Mouse (Mus musculus): Measurements from ENCODE around the gene Gpr176. TPM values are rescaled to one million over a fixed set of nuclear protein-coding genes. Genes with fewer than 3 reads are reported as not detected.
"Not testable (repeated sequence)": the region's sequence is repeated elsewhere in the genome, so short reads cannot be mapped to it uniquely, and the experiment has no call there.

The Gpr176 gene
- polyA plus RNA-seq, 1 experiment from 2014 or later, result 0.35 TPM

GRCm38 (mm10) chr2:118295505-118295904, 77.7 kb downstream of the Gpr176 start:
- no peaks in the 10 kb centered on the region for H3K36me3 ChIP-seq (ENCODE audit: control insufficient read depth, insufficient read depth, low read length)
- no peaks in the 10 kb centered on the region for H3K9me3 ChIP-seq (ENCODE audit: control insufficient read depth, low read length)
- H3K9ac ChIP-seq (ENCODE audit: low read depth, low read length), result no peak overlapping the region
- no peak for ATAC-seq
- no peaks in the 10 kb centered on the region for H3K4me1 ChIP-seq (ENCODE audit: control insufficient read depth, insufficient read depth, low read length)
- 69% methylated on average over 7 of the region's 7 CpGs for WGBS
- H3K4me3 ChIP-seq (ENCODE audit: low read length), result no peak overlapping the region
- H3K4me2 ChIP-seq (ENCODE audit: low read depth, low read length), result no peak overlapping the region
- no peaks in the 10 kb centered on the region for H3K27me3 ChIP-seq (replicated peaks; ENCODE audit: control insufficient read depth, insufficient read depth, low read length)
- H3K27ac ChIP-seq (ENCODE audit: low read length), result no peak overlapping the region

- WGBS, result 87% methylated on average over 5 of the region's 5 CpGs
- Histone ChIP-seq H3K27me3 (replicated peaks; ENCODE audit: control insufficient read depth, insufficient read depth, low read length) (no peaks in the 10 kb centered on the region), H3K9ac (ENCODE audit: low read depth, low read length) (no peak overlapping the region), H3K36me3 (ENCODE audit: control insufficient read depth, insufficient read depth, low read length) (no peaks in the 10 kb centered on the region), H3K9me3 (ENCODE audit: control insufficient read depth, low read length) (no peaks in the 10 kb centered on the region), H3K4me2 (ENCODE audit: low read depth, low read length) (no peak overlapping the region), H3K27ac (ENCODE audit: low read length) (no peak overlapping the region), H3K4me3 (ENCODE audit: low read length) (no peak overlapping the region), H3K4me1 (ENCODE audit: control insufficient read depth, insufficient read depth, low read length) (no peaks in the 10 kb centered on the region)
- no peak for ATAC-seq
Measured at GRCm38 (mm10) chr2:118293583-118293982, 79.6 kb downstream of the Gpr176 start.

GRCm38 (mm10) chr2:118289066-118289460, 84.2 kb downstream of the Gpr176 start:
- H3K4me2 ChIP-seq (ENCODE audit: low read depth, low read length); H3K27ac ChIP-seq (ENCODE audit: low read length); H3K9ac ChIP-seq (ENCODE audit: low read depth, low read length); H3K9me3 ChIP-seq (ENCODE audit: control insufficient read depth, low read length); ATAC-seq; H3K4me1 ChIP-seq (ENCODE audit: control insufficient read depth, insufficient read depth, low read length); H3K27me3 ChIP-seq (replicated peaks; ENCODE audit: control insufficient read depth, insufficient read depth, low read length); H3K4me3 ChIP-seq (ENCODE audit: low read length); H3K36me3 ChIP-seq (ENCODE audit: control insufficient read depth, insufficient read depth, low read length): not testable (repeated sequence)
- 81% methylated on average over 7 of the region's 7 CpGs for WGBS

GRCm38 (mm10) chr2:118288326-118289065, 84.7 kb downstream of the Gpr176 start:
- no peak for ATAC-seq
- WGBS, result 88% methylated on average over 9 of the region's 9 CpGs
- Histone ChIP-seq H3K27me3 (replicated peaks; ENCODE audit: control insufficient read depth, insufficient read depth, low read length) (no peaks in the 10 kb centered on the region), H3K4me3 (ENCODE audit: low read length) (no peak overlapping the region), H3K36me3 (ENCODE audit: control insufficient read depth, insufficient read depth, low read length) (no peaks in the 10 kb centered on the region), H3K27ac (ENCODE audit: low read length) (no peak overlapping the region), H3K9me3 (ENCODE audit: control insufficient read depth, low read length) (no peaks in the 10 kb centered on the region), H3K4me2 (ENCODE audit: low read depth, low read length) (no peak overlapping the region), H3K4me1 (ENCODE audit: control insufficient read depth, insufficient read depth, low read length) (no peaks in the 10 kb centered on the region), H3K9ac (ENCODE audit: low read depth, low read length) (no peak overlapping the region)

- WGBS, result 79% methylated on average over 4 of the region's 4 CpGs
- no peak for ATAC-seq
Measured at GRCm38 (mm10) chr2:118287678-118288077, 85.5 kb downstream of the Gpr176 start.

GRCm38 (mm10) chr2:118282467-118282866, 90.8 kb downstream of the Gpr176 start:
- Histone ChIP-seq H3K36me3 (ENCODE audit: control insufficient read depth, insufficient read depth, low read length) (no peaks in the 10 kb centered on the region), H3K9me3 (ENCODE audit: control insufficient read depth, low read length) (no peaks in the 10 kb centered on the region), H3K4me1 (ENCODE audit: control insufficient read depth, insufficient read depth, low read length) (no peaks in the 10 kb centered on the region), H3K27ac (ENCODE audit: low read length) (no peak overlapping the region), H3K27me3 (replicated peaks; ENCODE audit: control insufficient read depth, insufficient read depth, low read length) (no peaks in the 10 kb centered on the region), H3K4me3 (ENCODE audit: low read length) (no peak overlapping the region), H3K9ac (ENCODE audit: low read depth, low read length) (no peak overlapping the region), H3K4me2 (ENCODE audit: low read depth, low read length) (no peak overlapping the region)
- ATAC-seq, result no peak
- WGBS, result 74% methylated on average over 3 of the region's 3 CpGs

More at GRCm38 (mm10) chr2:118287678-118288077, 85.5 kb downstream of the Gpr176 start:
- Histone ChIP-seq H3K4me3 (ENCODE audit: low read length) (no peak overlapping the region), H3K4me2 (ENCODE audit: low read depth, low read length) (no peak overlapping the region), H3K4me1 (ENCODE audit: control insufficient read depth, insufficient read depth, low read length) (no peaks in the 10 kb centered on the region), H3K9ac (ENCODE audit: low read depth, low read length) (no peak overlapping the region), H3K36me3 (ENCODE audit: control insufficient read depth, insufficient read depth, low read length) (no peaks in the 10 kb centered on the region), H3K27me3 (replicated peaks; ENCODE audit: control insufficient read depth, insufficient read depth, low read length) (no peaks in the 10 kb centered on the region), H3K27ac (ENCODE audit: low read length) (no peak overlapping the region), H3K9me3 (ENCODE audit: control insufficient read depth, low read length) (no peaks in the 10 kb centered on the region)

GRCm38 (mm10) chr2:118278249-118278648, 95.0 kb downstream of the Gpr176 start:
- Histone ChIP-seq H3K9me3 (ENCODE audit: control insufficient read depth, low read length) (no peaks in the 10 kb centered on the region), H3K9ac (ENCODE audit: low read depth, low read length) (no peak overlapping the region), H3K4me3 (ENCODE audit: low read length) (no peak overlapping the region), H3K4me2 (ENCODE audit: low read depth, low read length) (no peak overlapping the region), H3K36me3 (ENCODE audit: control insufficient read depth, insufficient read depth, low read length) (no peaks in the 10 kb centered on the region), H3K27me3 (replicated peaks; ENCODE audit: control insufficient read depth, insufficient read depth, low read length) (no peaks in the 10 kb centered on the region), H3K4me1 (ENCODE audit: control insufficient read depth, insufficient read depth, low read length) (no peaks in the 10 kb centered on the region), H3K27ac (ENCODE audit: low read length) (no peak overlapping the region)
- no peak for ATAC-seq
- WGBS, result 90% methylated on average over 8 of the region's 8 CpGs

- H3K36me3 ChIP-seq (ENCODE audit: control insufficient read depth, insufficient read depth, low read length), result no peaks in the 10 kb centered on the region
- H3K4me3 ChIP-seq (ENCODE audit: low read length), result no peak overlapping the region
- H3K9me3 ChIP-seq (ENCODE audit: control insufficient read depth, low read length), result no peaks in the 10 kb centered on the region
- WGBS, result 88% methylated on average over 10 of the region's 10 CpGs
- H3K27ac ChIP-seq (ENCODE audit: low read length), result no peak overlapping the region
- no peaks in the 10 kb centered on the region for H3K27me3 ChIP-seq (replicated peaks; ENCODE audit: control insufficient read depth, insufficient read depth, low read length)
- H3K9ac ChIP-seq (ENCODE audit: low read depth, low read length), result no peak overlapping the region
- no peak overlapping the region for H3K4me2 ChIP-seq (ENCODE audit: low read depth, low read length)
- H3K4me1 ChIP-seq (ENCODE audit: control insufficient read depth, insufficient read depth, low read length), result no peaks in the 10 kb centered on the region
- ATAC-seq, result no peak
Measured at GRCm38 (mm10) chr2:118271606-118272005, 101.6 kb downstream of the Gpr176 start.

- Histone ChIP-seq H3K4me1 (ENCODE audit: control insufficient read depth, insufficient read depth, low read length) (no peaks in the 10 kb centered on the region), H3K27me3 (replicated peaks; ENCODE audit: control insufficient read depth, insufficient read depth, low read length) (no peaks in the 10 kb centered on the region), H3K4me2 (ENCODE audit: low read depth, low read length) (no peak overlapping the region), H3K9ac (ENCODE audit: low read depth, low read length) (no peak overlapping the region), H3K4me3 (ENCODE audit: low read length) (no peak overlapping the region), H3K36me3 (ENCODE audit: control insufficient read depth, insufficient read depth, low read length) (no peaks in the 10 kb centered on the region), H3K9me3 (ENCODE audit: control insufficient read depth, low read length) (no peaks in the 10 kb centered on the region), H3K27ac (ENCODE audit: low read length) (no peak overlapping the region)
- 75% methylated on average over 14 of the region's 14 CpGs for WGBS
- no peak for ATAC-seq
Measured at GRCm38 (mm10) chr2:118270213-118270612, 103.0 kb downstream of the Gpr176 start.

- no peaks in the 10 kb centered on the region for H3K4me1 ChIP-seq (ENCODE audit: control insufficient read depth, insufficient read depth, low read length)
- ATAC-seq, result no peak
- no peak overlapping the region for H3K4me3 ChIP-seq (ENCODE audit: low read length)
- no peak overlapping the region for H3K4me2 ChIP-seq (ENCODE audit: low read depth, low read length)
- H3K36me3 ChIP-seq (ENCODE audit: control insufficient read depth, insufficient read depth, low read length), result no peaks in the 10 kb centered on the region
- no peaks in the 10 kb centered on the region for H3K27me3 ChIP-seq (replicated peaks; ENCODE audit: control insufficient read depth, insufficient read depth, low read length)
- no peaks in the 10 kb centered on the region for H3K9me3 ChIP-seq (ENCODE audit: control insufficient read depth, low read length)
- no peak overlapping the region for H3K9ac ChIP-seq (ENCODE audit: low read depth, low read length)
- WGBS, result 49% methylated on average over 2 of the region's 2 CpGs
- H3K27ac ChIP-seq (ENCODE audit: low read length), result no peak overlapping the region
Measured at GRCm38 (mm10) chr2:118263914-118264201, 109.4 kb downstream of the Gpr176 start.
